Mouse (Mus musculus): ENCODE data around the gene Uxs1. TPM values are rescaled to one million over a fixed set of nuclear protein-coding genes. Genes with fewer than 3 reads are reported as not detected.

Uxs1 gene
- polyA plus RNA-seq, 1 experiment = 4.2 TPM

DNA sequence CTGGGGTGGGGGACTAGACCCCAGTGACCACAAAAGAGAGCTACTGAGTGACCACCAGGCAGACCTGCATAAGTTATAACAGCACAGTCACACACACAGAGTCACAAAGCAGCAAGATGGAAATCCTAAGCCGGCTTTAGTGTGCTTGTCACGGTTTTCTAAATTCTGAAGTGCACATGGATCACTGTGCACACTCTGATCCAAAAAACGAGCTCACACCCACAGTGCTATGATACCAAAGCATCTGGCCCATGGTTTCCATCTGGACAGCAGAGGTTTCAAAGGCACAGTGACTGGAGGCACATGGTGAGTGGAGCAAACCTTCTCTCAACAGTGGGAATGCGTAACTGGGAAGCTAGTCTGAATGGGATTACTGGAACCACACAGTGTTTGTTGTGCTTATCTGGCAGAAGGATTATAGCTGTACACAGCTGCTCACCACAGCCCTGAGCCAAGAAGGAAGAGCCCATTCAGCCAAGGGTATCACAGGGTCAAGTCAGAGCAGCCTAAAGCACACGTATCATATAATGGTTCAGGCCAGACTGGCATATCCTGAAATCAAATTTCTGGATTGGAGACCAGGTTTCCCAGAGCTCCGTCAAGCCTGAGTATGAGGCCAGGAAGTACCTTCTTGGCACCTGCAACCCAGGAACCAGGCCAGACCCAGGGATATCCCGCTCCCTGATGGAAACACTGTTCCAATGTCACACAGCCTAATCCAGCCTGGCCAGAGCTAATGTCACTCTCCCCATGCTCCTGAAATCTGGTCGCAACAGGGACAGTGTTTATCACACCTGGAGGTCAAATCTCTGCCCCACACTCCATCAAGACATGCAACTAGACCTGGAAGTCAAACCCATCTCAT, 72.9 kb downstream of the Uxs1 start:
- no peaks in the 10 kb centered on the region for H3K9me3 ChIP-seq
- H3K36me3 ChIP-seq (replicated peaks; ENCODE audit: low read length) = peaks cover 87% of the 10 kb centered on the region
- TF ChIP-seq GATA1 (IDR thresholded peaks at IDR 0.05; ENCODE audit: borderline replicate concordance, low read length) (no peak), FLI1 (IDR thresholded peaks at IDR 0.05; ENCODE audit: low read length) (no peak)
- H3K27me3 ChIP-seq (replicated peaks) = no peaks in the 10 kb centered on the region
- no peak overlapping the region for H3K4me3 ChIP-seq (replicated peaks)
- H3K4me1 ChIP-seq = no peaks in the 10 kb centered on the region

DNA sequence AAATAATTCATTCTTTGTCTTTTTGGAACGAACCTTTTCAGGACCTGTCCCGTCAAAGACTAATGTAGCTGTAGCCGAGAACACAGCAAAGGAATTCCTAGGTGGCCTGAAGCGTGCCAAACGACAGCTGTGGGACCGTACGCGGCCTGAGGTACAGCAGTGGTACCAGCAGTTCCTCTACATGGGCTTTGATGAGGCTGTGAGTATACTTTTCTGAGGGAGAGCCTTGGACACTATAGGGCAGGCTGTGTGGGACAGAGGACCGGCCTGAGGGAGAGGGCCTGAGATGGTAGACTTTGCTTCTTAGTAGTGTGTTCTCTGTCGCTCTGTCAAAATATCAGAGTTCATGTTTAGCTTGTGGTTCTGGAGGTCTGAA, 89.1 kb downstream of the Uxs1 start:
- peaks cover 4% of the 10 kb centered on the region for H3K4me1 ChIP-seq
- peaks cover 2% of the 10 kb centered on the region for H3K27me3 ChIP-seq (replicated peaks)
- TF ChIP-seq GATA1 (IDR thresholded peaks at IDR 0.05; ENCODE audit: borderline replicate concordance, low read length) (no peak), FLI1 (IDR thresholded peaks at IDR 0.05; ENCODE audit: low read length) (no peak)
- H3K4me3 ChIP-seq (replicated peaks) = no peak overlapping the region
- peaks cover 4% of the 10 kb centered on the region; the same call in 1 of the 2 replicates for H3K9me3 ChIP-seq
- H3K36me3 ChIP-seq (replicated peaks; ENCODE audit: low read length) = no peaks in the 10 kb centered on the region

DNA sequence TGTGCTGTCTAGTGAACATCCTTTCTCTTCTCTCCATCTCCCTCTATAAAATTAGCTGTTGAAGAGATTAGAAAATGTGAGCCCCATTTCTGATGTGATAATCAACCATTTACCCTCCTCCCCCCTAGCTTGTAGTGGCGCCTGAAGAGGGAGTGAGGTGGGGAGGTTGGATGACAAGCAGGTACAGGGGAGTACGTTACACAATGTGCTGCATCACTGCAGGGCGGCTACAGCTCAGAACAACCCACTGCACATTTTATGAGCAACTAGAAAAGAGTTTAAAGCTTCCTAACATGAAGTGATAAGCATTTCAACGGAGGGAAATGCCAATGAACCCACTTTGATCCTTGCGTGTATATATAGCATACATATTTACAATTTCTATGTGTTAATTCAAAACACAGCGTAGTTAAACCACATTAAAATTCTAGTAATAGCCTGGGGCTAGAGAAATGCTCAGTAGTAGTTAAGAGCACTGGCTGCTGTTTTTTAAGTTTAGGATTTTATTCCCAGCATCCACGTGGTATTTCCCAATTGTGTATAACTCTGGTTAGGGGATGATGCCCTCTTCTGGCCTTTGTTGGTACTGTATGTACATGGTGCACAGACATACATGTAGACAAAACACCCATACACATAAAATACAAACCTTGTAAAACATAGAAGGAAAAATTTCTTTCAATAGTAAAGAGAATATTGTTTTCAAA, 89.6 kb downstream of the Uxs1 start:
- Histone ChIP-seq H3K4me3 (replicated peaks) (no peak overlapping the region), H3K27me3 (replicated peaks) (peaks cover 2% of the 10 kb centered on the region), H3K36me3 (replicated peaks; ENCODE audit: low read length) (no peaks in the 10 kb centered on the region), H3K9me3 (peaks cover 4% of the 10 kb centered on the region; the same call in 1 of the 2 replicates), H3K4me1 (peaks cover 4% of the 10 kb centered on the region)
- TF ChIP-seq GATA1 (IDR thresholded peaks at IDR 0.05; ENCODE audit: borderline replicate concordance, low read length) (no peak), FLI1 (IDR thresholded peaks at IDR 0.05; ENCODE audit: low read length) (no peak)

DNA sequence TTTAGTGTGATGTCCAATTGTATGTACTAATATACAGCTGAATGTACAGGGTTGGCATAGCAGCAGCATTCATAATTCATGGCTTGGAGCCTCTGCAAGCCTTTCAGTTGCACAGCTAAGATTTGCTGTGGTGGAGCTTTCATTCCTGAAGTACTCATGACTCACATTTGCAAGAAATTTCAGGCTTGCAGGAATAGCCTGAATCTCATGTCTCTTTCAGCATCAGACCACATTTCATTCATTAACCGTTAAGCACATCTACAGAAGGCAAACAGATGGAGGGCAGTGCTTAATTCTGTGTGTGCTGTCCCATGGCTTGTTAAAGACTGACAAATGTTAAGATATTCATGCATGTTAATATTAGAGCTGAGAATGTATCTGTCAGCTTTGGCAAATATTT, 94.9 kb downstream of the Uxs1 start:
- Histone ChIP-seq H3K27me3 (replicated peaks) (peaks cover 10% of the 10 kb centered on the region), H3K4me3 (replicated peaks) (no peak overlapping the region), H3K36me3 (replicated peaks; ENCODE audit: low read length) (no peaks in the 10 kb centered on the region), H3K4me1 (peaks cover under 1% of the 10 kb centered on the region), H3K9me3 (peaks cover 10% of the 10 kb centered on the region; the same call in 1 of the 2 replicates)
- TF ChIP-seq GATA1 (IDR thresholded peaks at IDR 0.05; ENCODE audit: borderline replicate concordance, low read length) (no peak), FLI1 (IDR thresholded peaks at IDR 0.05; ENCODE audit: low read length) (no peak)

DNA sequence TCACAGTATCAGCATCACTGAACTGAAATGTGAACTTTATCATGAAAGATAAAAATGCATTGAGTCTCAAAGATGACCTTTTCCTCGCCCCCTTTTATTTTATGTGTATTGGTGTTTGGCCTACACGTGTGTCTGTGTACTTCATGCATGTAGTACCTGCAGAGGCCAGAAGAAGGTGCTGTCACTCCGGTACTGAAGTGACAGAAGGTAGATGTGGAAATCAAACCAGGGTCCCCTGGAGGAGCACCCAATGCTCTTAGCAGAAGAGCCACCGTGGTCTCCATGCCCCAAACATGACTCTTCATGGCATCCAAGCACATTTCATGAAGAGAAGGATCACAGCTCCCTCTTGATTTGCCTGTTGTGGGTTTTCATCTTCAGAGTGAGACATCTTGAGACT, 95.5 kb downstream of the Uxs1 start:
- Histone ChIP-seq H3K36me3 (replicated peaks; ENCODE audit: low read length) (no peaks in the 10 kb centered on the region), H3K4me3 (replicated peaks) (no peak overlapping the region), H3K9me3 (peaks cover 10% of the 10 kb centered on the region; the same call in 1 of the 2 replicates), H3K4me1 (no peaks in the 10 kb centered on the region), H3K27me3 (replicated peaks) (peaks cover 10% of the 10 kb centered on the region)
- TF ChIP-seq FLI1 (IDR thresholded peaks at IDR 0.05; ENCODE audit: low read length) (no peak), GATA1 (IDR thresholded peaks at IDR 0.05; ENCODE audit: borderline replicate concordance, low read length) (no peak)

DNA sequence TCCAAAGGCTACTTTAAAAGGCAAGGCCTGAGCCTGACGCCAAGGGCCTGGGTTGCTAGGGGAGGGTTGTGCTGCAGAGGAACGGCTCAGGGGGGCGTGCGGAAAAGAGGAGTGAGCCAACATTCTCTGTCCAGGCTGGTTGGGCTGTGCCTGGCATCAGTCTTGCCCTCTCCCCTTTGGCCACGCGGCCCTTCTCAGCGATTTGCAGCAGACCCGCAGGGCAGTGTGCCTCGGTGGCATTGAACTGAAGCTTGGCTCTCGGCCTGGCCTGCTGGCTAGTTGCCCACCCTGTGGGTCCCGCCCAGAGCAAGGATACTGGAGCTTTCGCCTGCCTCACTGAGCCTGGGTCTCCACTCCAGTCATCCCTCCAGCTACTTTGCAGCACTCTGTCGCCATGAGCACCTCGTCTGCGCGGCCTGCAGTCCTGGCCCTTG, 97.1 kb downstream of the Uxs1 start, which contains the start of gene 1500015O10Rik:
1500015O10Rik (plus strand) TSS at position 112 of the 434 bp plus-strand sequence.
- Histone ChIP-seq H3K27me3 (replicated peaks) (peaks cover 10% of the 10 kb centered on the region), H3K4me1 (no peaks in the 10 kb centered on the region), H3K36me3 (replicated peaks; ENCODE audit: low read length) (no peaks in the 10 kb centered on the region), H3K9me3 (peaks cover 10% of the 10 kb centered on the region; the same call in 1 of the 2 replicates), H3K4me3 (replicated peaks) (no peak within 1 kb of the TSS)
- TF ChIP-seq FLI1 (IDR thresholded peaks at IDR 0.05; ENCODE audit: low read length) = no peak; the same call in 1 of the 2 replicates
- no peak for TF ChIP-seq GATA1 (IDR thresholded peaks at IDR 0.05; ENCODE audit: borderline replicate concordance, low read length)

DNA sequence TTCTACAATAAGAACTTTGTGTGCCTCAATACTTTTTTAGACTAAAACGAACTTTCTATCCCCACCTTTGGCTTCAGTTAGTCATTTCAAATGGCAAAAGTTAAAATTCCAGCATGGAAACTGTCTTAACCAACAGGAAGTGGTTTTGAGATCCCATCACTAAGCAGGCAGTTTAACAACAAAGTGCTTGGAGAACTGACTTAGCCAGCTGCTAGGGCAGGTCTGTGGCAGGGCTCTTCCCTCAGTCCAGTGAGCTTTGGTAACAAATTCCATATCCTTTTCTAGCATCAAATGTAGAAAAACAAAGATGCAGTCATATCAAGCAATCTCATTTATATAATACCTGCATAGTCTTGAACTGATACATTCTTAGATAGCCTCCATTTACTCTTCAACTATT, 105.1 kb downstream of the Uxs1 start:
- peaks cover 8% of the 10 kb centered on the region for H3K4me1 ChIP-seq
- no peak overlapping the region for H3K4me3 ChIP-seq (replicated peaks)
- H3K27me3 ChIP-seq (replicated peaks) = peaks cover 19% of the 10 kb centered on the region
- TF ChIP-seq GATA1 (IDR thresholded peaks at IDR 0.05; ENCODE audit: borderline replicate concordance, low read length) (no peak), FLI1 (IDR thresholded peaks at IDR 0.05; ENCODE audit: low read length) (no peak)
- H3K36me3 ChIP-seq (replicated peaks; ENCODE audit: low read length) = no peaks in the 10 kb centered on the region
- peaks cover 6% of the 10 kb centered on the region; the same call in 1 of the 2 replicates for H3K9me3 ChIP-seq

DNA sequence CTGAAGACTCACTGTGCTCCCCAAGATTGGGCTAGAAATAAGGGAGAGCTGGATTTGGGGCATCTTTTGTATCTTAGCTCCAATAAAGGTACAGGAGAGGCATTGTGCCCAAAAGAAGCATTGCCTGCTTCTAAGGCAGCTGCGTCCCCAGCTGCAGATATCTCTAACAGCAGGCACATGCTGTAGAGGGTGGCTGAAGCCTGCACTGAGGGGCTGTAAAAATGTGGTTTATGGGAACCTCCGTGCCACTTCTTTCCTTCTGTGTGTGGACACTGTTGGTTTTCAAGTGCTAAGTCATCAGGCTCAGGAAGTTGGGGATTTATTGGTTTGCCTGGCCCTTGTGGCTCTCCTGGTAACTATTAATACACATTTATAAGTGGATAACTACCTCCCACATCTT, 108.8 kb downstream of the Uxs1 start:
- TF ChIP-seq GATA1 (IDR thresholded peaks at IDR 0.05; ENCODE audit: borderline replicate concordance, low read length) (no peak), FLI1 (IDR thresholded peaks at IDR 0.05; ENCODE audit: low read length) (no peak)
- peaks cover 26% of the 10 kb centered on the region for H3K27me3 ChIP-seq (replicated peaks)

DNA sequence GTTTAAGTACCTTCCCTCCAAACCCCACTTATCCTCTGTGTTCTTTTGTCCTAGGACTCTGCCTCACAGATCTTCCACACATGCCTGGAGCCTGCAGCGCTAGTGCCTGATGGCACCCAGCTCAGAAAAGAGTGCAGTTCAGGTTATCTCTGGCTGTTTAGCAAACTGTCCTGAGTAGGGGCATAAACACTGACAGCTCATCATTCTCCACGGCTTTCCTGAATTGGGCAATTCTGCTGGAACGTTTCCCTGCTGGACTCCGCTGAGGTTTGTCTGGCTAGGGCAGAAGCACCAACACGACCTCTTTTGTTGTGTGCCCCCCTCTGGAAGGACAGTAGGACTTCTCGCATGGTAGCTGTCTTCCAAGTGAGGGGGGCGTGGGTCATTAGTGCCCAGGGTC, 109.6 kb downstream of the Uxs1 start:
- H3K27me3 ChIP-seq (replicated peaks) = peaks cover 24% of the 10 kb centered on the region
- TF ChIP-seq GATA1 (IDR thresholded peaks at IDR 0.05; ENCODE audit: borderline replicate concordance, low read length) (no peak), FLI1 (IDR thresholded peaks at IDR 0.05; ENCODE audit: low read length) (no peak)
- H3K4me1 ChIP-seq = peaks cover 8% of the 10 kb centered on the region
- H3K4me3 ChIP-seq (replicated peaks) = no peak overlapping the region
- no peaks in the 10 kb centered on the region for H3K9me3 ChIP-seq
- H3K36me3 ChIP-seq (replicated peaks; ENCODE audit: low read length) = no peaks in the 10 kb centered on the region

More for the DNA sequence above, 108.8 kb downstream of the Uxs1 start:
- H3K9me3 ChIP-seq = peaks cover 3% of the 10 kb centered on the region; the same call in 1 of the 2 replicates
- H3K4me1 ChIP-seq = peaks cover 8% of the 10 kb centered on the region
- no peaks in the 10 kb centered on the region for H3K36me3 ChIP-seq (replicated peaks; ENCODE audit: low read length)
- H3K4me3 ChIP-seq (replicated peaks) = no peak overlapping the region

Measured in megakaryocyte, embryonic 14.5 days (primary cell).